Mouse (Mus musculus) 3T3-L1 (cell line): ENCODE data around the gene Snapc2.

ENCODE experiments used
- DNase-seq: peaks from one replicate; pipeline ENCODE4 v3.0.0-alpha.2; 2015; ENCODE audit warnings: low read depth, low spot score

Snapc2 gene

GRCm38 (mm10) chr8:4265160-4265914 lies 12.5 kb downstream of the Snapc2 start:
- DNase-seq: no peak

GRCm38 (mm10) chr8:4267627-4268026 lies 14.7 kb downstream of the Snapc2 start:
- DNase-seq: no peak

- DNase-seq: no peak
Observed at GRCm38 (mm10) chr8:4269609-4270008, 16.7 kb downstream of the Snapc2 start.

GRCm38 (mm10) chr8:4275275-4276110 lies 22.6 kb downstream of the Snapc2 start, which contains the start of gene Timm44:
TSS of gene Timm44 (minus strand) at chr8:4275913.
- DNase-seq: peak; percentile 98

- DNase-seq: no peak
Observed at GRCm38 (mm10) chr8:4276111-4276465, 23.2 kb downstream of the Snapc2 start.

GRCm38 (mm10) chr8:4292738-4293137 lies 39.9 kb downstream of the Snapc2 start:
- no peak for DNase-seq

GRCm38 (mm10) chr8:4297822-4298221 lies 44.9 kb downstream of the Snapc2 start:
- no peak for DNase-seq

GRCm38 (mm10) chr8:4304124-4304547 lies 51.3 kb downstream of the Snapc2 start:
- no peak for DNase-seq
